Mouse (Mus musculus) forebrain, postnatal 0 days (tissue): ENCODE data around the gene Dtx4. TPM values are rescaled to one million over a fixed set of nuclear protein-coding genes. Genes with fewer than 3 reads are reported as not detected.

Experiments used
- ATAC-seq: fragments of 200-750 bp; cut with Nextera tagmentation; 2 replicates; pipeline ENCODE4 v1.8.0; 2017; ENCODE audit warnings: mild to moderate bottlenecking, moderate library complexity
- DNase-seq: peaks from one replicate; pipeline ENCODE4 v3.0.0-alpha.2; 2015
- H3K27ac ChIP-seq: fragments of 300-500 bp; sonication (generic); 2 replicates; pipeline ENCODE4 v1.5.1; 2014; ENCODE audit warnings: low read depth, mild to moderate bottlenecking, antibody characterized with exemption, low read length, moderate library complexity, mixed read lengths
- H3K27me3 ChIP-seq: fragments of 300-500 bp; sonication (generic); 2 replicates; pipeline ENCODE4 v1.6.1; 2014; ENCODE audit warnings: mild to moderate bottlenecking, low read length, mixed read lengths; ENCODE audit not compliant: insufficient read depth
- H3K36me3 ChIP-seq: fragments of 300-500 bp; sonication (generic); 2 replicates; pipeline ENCODE4 v1.6.1; 2014; ENCODE audit warnings: mild to moderate bottlenecking, moderate library complexity; ENCODE audit not compliant: insufficient read depth
- H3K4me1 ChIP-seq: fragments of 300-500 bp; sonication (generic); 2 replicates; pipeline ENCODE4 v1.6.1; 2014; ENCODE audit warnings: antibody characterized with exemption; ENCODE audit not compliant: insufficient read depth
- H3K4me2 ChIP-seq: fragments of 300-500 bp; sonication (generic); 2 replicates; pipeline ENCODE4 v1.6.1; 2014; ENCODE audit warnings: low read depth, mild to moderate bottlenecking, moderate library complexity
- H3K4me3 ChIP-seq: fragments of 300-500 bp; sonication (generic); 2 replicates; pipeline ENCODE4 v1.5.1; 2014; ENCODE audit warnings: low read depth, low read length, mixed read lengths
- H3K9ac ChIP-seq: fragments of 300-500 bp; sonication (generic); 2 replicates; pipeline ENCODE4 v1.6.1; 2014; ENCODE audit warnings: mild to moderate bottlenecking
- H3K9me3 ChIP-seq: fragments of 300-500 bp; sonication (generic); 2 replicates; pipeline ENCODE4 v1.6.1; 2016; ENCODE audit warnings: low read length
- CTCF ChIP-seq: sonication (generic); IDR thresholded peaks from 2 replicates; pipeline ENCODE4 v1.5.1; 2016; ENCODE audit warnings: antibody characterized with exemption, control low read depth, low read depth
- WGBS: fragments of 180-500 bp; shearing (Covaris S2); extraction: QIAGEN DNeasy Blood & Tissue Kit; methylation state at CpG from one replicate; pipeline ENCODE4 v1.1.7; 2014; 5-methylcytosine and 5-hydroxymethylcytosine counted together
- polyA plus RNA-seq: library from polyadenylated mRNA; unstranded; fragments of >200 nt; fragmentation: Nextera tagmentation; extraction: Ambion mirVana; gene quantifications from 2 replicates; pipeline ENCODE4 v1.2.1, GENCODE M21; 2015
- total RNA-seq: library from RNA; depleted of rRNA; stranded (reverse); fragments of >200 nt; gene quantifications from 2 replicates; pipeline ENCODE4 v1.2.3, GENCODE M21; 2014; rRNA removed

Dtx4 gene
- total and polyA plus RNA-seq, 2 experiments from 2014 or later: 20.6 to 48.8 TPM

DNA sequence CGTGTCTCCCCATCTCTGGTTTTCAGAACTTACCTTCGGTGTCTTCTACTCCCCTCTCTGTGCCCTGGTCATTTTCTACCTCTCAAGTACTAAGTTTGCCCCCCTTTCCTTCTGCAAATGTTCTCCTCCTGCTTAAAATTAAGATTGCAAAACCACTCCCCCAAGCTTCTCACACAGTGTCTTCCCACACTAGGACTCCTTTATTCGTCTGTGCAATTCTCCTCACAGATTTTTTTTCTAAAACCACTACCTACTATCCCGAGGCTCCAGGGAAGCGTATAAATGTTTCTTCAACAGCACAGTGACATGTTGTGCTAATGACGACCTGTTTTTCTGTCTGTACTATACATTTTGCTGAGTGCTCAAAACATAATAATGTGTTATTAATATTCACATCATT is 80.7 kb downstream of the Dtx4 start:
- H3K27ac ChIP-seq: no peak overlapping the region
- DNase-seq: no peak
- H3K4me3 ChIP-seq: no peak overlapping the region
- no peak for ATAC-seq
- H3K4me2 ChIP-seq: no peak overlapping the region
- no peaks in the 10 kb centered on the region for H3K9me3 ChIP-seq
- TF ChIP-seq CTCF: no peak
- no peaks in the 10 kb centered on the region for H3K36me3 ChIP-seq
- H3K9ac ChIP-seq: no peak overlapping the region
- H3K4me1 ChIP-seq: no peaks in the 10 kb centered on the region
- no peaks in the 10 kb centered on the region for H3K27me3 ChIP-seq
- WGBS: 73% methylated on average over 6 of the region's 6 CpGs

DNA sequence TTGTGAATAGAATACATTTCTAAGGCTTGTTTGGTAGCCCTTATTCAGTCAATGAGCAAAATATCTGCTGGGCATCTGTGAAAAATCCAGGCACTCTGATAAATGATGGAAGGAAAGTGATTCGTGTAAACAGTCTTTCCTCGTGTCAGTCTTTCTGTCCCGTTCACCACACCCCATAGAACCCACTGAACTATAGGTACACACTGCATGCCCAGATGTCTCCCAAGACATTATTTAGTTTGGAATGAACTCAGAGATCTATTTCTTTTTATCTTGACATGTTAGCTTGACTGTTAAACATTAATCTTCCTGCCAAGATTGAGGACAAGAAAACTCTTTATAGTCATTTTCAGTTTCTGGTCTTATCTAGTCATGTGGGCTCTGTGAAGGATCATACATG is 82.9 kb downstream of the Dtx4 start:
- no peaks in the 10 kb centered on the region for H3K9me3 ChIP-seq
- WGBS: 92% methylated on average over 3 of the region's 3 CpGs
- DNase-seq: no peak

DNA sequence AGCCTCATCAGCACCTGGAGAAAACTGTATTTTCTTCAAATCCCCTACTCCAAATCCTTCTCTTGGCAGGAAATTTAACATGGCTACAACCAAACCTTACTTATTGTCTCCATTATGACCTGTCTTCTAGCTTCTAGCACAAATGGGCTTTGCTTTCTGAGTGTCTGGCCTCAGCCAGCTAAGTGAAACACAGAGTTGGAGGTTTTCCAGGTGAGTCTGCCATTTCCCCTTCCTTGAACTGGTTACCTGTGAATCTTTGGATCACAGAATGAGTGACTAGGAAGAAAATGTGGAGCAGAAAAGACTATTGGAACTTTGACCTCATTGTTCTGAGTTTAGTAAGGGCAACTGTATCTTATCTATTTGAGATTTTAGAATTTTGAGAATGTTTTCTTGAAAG is 83.9 kb downstream of the Dtx4 start, which contains the start of gene Olfr1441:
Olfr1441 (plus strand) TSS at position 73 of the 400 bp plus-strand sequence.
- Histone ChIP-seq H3K9me3 (no peaks in the 10 kb centered on the region), H3K27me3 (no peaks in the 10 kb centered on the region), H3K36me3 (no peaks in the 10 kb centered on the region), H3K4me2 (no peak within 1 kb of the TSS), H3K4me3 (no peak within 1 kb of the TSS), H3K4me1 (no peaks in the 10 kb centered on the region), H3K9ac (no peak within 1 kb of the TSS), H3K27ac (no peak within 1 kb of the TSS)
- no peak for ATAC-seq
- TF ChIP-seq CTCF: no peak
- DNase-seq: no peak

More for the DNA sequence above, 82.9 kb downstream of the Dtx4 start:
- Histone ChIP-seq H3K4me1 (no peaks in the 10 kb centered on the region), H3K27me3 (no peaks in the 10 kb centered on the region), H3K36me3 (no peaks in the 10 kb centered on the region), H3K27ac (no peak overlapping the region), H3K4me3 (no peak overlapping the region), H3K4me2 (no peak overlapping the region), H3K9ac (no peak overlapping the region)
- no peak for TF ChIP-seq CTCF
- no peak for ATAC-seq

Other genes starting within 250 kb of the Dtx4 start
- not detected in 2 replicates for gene Olfr235, start 240.4 kb downstream of the Dtx4 start, total RNA-seq
- gene Olfr235, start 240.4 kb downstream of the Dtx4 start, polyA plus RNA-seq: not detected in 2 replicates
- not detected in 2 replicates for gene Olfr1434, start 221.6 kb downstream of the Dtx4 start, total RNA-seq
- gene Olfr1434, start 221.6 kb downstream of the Dtx4 start, polyA plus RNA-seq: not detected in 2 replicates
- not detected in 2 replicates for gene Olfr1436, start 202.3 kb downstream of the Dtx4 start, total RNA-seq
- gene Olfr1436, start 202.3 kb downstream of the Dtx4 start, polyA plus RNA-seq: not detected in 2 replicates
- not detected in 2 replicates for gene Olfr1437, start 176.4 kb downstream of the Dtx4 start, total RNA-seq
- gene Olfr1437, start 176.4 kb downstream of the Dtx4 start, polyA plus RNA-seq: not detected in 2 replicates
- not detected in 2 replicates for gene Olfr1438-ps1, start 165.5 kb downstream of the Dtx4 start, total RNA-seq
- gene Olfr1438-ps1, start 165.5 kb downstream of the Dtx4 start, polyA plus RNA-seq: not detected in 2 replicates
- gene Olfr1440, start 114.2 kb downstream of the Dtx4 start, total RNA-seq: not detected in 2 replicates
- not detected in 2 replicates for gene Olfr1440, start 114.2 kb downstream of the Dtx4 start, polyA plus RNA-seq
- not detected in 2 replicates for gene Olfr1441, start 84.0 kb downstream of the Dtx4 start, total RNA-seq
- gene Olfr1441, start 84.0 kb downstream of the Dtx4 start, polyA plus RNA-seq: not detected in 2 replicates
- not detected in 2 replicates for gene Pfpl, start 73.5 kb downstream of the Dtx4 start, total RNA-seq
- 0.04 TPM in 1 of 2 replicates, not detected in the other for gene Pfpl, start 73.5 kb downstream of the Dtx4 start, polyA plus RNA-seq
- gene Mpeg1, start 40.7 kb downstream of the Dtx4 start, total RNA-seq: 3.2 and 3.5 TPM in 2 replicates
- gene Mpeg1, start 40.7 kb downstream of the Dtx4 start, polyA plus RNA-seq: 0.63 and 1.1 TPM in 2 replicates
- gene Fam111a, start 44.3 kb upstream of the Dtx4 start, total RNA-seq: 4.3 and 4.4 TPM in 2 replicates
- gene Fam111a, start 44.3 kb upstream of the Dtx4 start, polyA plus RNA-seq: 2.9 and 3.2 TPM in 2 replicates
- 0.29 and 0.31 TPM in 2 replicates for gene Gm4952, start 98.5 kb upstream of the Dtx4 start, total RNA-seq
- 0.13 and 0.19 TPM in 2 replicates for gene Gm4952, start 98.5 kb upstream of the Dtx4 start, polyA plus RNA-seq
- gene Glyat, start 131.9 kb upstream of the Dtx4 start, total RNA-seq: not detected in 2 replicates
- not detected in 2 replicates for gene Glyat, start 131.9 kb upstream of the Dtx4 start, polyA plus RNA-seq
- not detected in 2 replicates for gene Olfr1442, start 169.0 kb upstream of the Dtx4 start, total RNA-seq
- not detected in 2 replicates for gene Olfr1442, start 169.0 kb upstream of the Dtx4 start, polyA plus RNA-seq
- not detected in 2 replicates for gene Olfr1443, start 176.7 kb upstream of the Dtx4 start, total RNA-seq
- not detected in 2 replicates for gene Olfr1443, start 176.7 kb upstream of the Dtx4 start, polyA plus RNA-seq
- gene Keg1, start 194.3 kb upstream of the Dtx4 start, total RNA-seq: not detected in 2 replicates
- gene Keg1, start 194.3 kb upstream of the Dtx4 start, polyA plus RNA-seq: not detected in 2 replicates